Mouse (Mus musculus) kidney, adult 18-20 months (tissue): ENCODE measurements around the gene Defb36.

Source experiments
- DNase-seq: peaks from one replicate; pipeline ENCODE4 v3.0.0; 2021

Gene Defb36

GRCm38 (mm10) chr2:152622953-152623352 lies 18.8 kb downstream of the Defb36 start, which contains the start of gene Defb25:
TSS of gene Defb25 (minus strand) at chr2:152623053.
- no peak for DNase-seq

GRCm38 (mm10) chr2:152624566-152624965 lies 20.4 kb downstream of the Defb36 start:
- DNase-seq = no peak

- DNase-seq = no peak
Measured at GRCm38 (mm10) chr2:152625256-152625655, 21.1 kb downstream of the Defb36 start.

- no peak for DNase-seq
Measured at GRCm38 (mm10) chr2:152626774-152627591, 22.9 kb downstream of the Defb36 start, which contains the start of gene Rem1. TSS of gene Rem1 (plus strand) at chr2:152626951.

- DNase-seq = no peak
Measured at GRCm38 (mm10) chr2:152628066-152628465, 23.9 kb downstream of the Defb36 start.

- no peak for DNase-seq
Measured at GRCm38 (mm10) chr2:152629239-152629638, 25.1 kb downstream of the Defb36 start.

GRCm38 (mm10) chr2:152629904-152630303 lies 25.8 kb downstream of the Defb36 start:
- no peak for DNase-seq

DNA sequence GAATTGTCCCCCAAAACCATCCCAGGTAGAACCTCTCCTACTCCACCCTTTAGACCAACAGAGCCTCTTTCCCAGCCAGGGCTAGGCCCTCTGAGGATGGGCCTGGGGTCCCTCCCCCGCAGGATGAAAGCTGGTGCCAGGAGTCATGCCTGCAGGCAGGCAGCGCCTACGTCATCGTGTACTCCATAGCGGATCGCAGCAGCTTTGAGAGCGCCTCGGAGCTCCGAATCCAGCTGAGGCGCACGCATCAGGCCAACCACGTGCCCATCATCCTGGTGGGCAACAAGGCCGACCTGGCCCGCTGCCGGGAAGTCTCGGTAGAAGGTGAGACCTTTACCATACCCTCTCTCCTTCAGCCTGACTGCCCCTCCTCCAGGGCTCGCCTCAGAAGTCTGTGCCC lies 29.2 kb downstream of the Defb36 start:
- no peak for DNase-seq

DNA sequence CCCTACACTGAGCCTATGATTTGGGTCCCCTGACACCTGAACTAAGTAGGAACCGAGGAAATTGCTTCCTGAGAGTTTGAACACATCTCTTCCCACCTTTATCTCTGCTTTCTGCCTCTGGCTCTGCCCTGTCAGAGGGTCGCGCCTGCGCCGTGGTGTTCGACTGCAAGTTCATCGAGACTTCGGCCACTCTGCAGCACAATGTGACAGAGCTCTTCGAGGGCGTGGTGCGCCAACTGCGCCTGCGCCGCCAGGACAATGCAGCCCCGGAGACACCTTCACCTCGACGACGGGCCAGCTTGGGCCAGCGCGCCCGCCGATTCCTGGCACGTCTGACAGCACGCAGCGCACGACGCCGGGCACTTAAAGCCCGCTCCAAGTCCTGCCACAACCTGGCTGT lies 30.2 kb downstream of the Defb36 start:
- no peak for DNase-seq

DNA sequence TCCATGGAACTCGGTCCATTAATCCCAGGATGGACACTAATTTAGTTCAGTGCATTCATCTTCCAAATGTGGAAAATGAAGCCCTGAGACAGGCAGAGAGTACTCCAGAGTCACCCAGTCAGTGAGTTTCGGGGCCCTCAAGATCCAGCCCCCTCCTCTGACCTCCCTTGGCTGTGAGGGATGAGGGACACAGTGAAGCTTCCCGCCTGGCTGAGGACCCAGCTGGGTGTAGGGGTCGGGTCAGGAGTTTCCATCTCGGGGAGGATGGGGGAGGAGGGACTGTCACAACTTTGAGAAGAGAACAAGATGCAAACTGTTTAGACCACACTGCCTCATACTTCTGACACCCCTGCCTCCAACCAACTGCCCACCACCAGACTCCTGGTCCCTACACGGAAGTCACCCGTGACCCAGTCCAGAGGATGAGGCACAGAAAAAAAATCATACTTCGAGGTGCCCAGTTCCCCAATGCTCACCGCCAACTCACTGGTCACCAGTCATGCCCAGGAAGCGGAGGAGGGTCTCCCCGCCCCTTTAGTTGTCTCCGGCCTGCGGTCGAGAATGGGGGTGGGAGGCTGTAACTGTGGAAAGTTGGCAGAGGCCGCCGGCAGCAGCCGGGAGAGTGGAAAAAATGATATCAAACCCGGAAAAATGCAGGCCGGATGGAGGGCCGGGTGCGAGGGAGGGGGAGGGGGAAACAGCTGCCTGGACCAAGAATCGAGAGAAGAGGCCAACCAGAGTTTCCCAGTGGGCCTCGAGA lies 32.3 kb downstream of the Defb36 start:
- peak; percentile 67 for DNase-seq

DNA sequence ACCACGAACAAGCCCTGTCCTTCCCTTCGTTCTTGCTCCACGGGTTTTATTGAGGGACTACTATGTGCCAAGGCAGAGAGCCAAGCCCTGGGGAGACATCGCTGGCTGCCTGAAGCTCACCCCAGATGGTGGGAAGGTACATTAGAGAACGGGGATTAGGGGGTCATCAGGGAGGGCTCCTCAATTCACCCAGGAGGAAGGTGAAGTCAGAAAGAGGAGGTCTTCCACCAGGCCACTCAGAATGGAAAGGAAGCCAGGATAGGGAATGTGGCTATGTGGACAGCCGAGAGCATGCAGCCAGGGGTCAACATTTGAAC lies 32.8 kb downstream of the Defb36 start:
- DNase-seq = no peak

- no peak for DNase-seq
Measured at GRCm38 (mm10) chr2:152637381-152637780, 33.3 kb downstream of the Defb36 start.

DNA sequence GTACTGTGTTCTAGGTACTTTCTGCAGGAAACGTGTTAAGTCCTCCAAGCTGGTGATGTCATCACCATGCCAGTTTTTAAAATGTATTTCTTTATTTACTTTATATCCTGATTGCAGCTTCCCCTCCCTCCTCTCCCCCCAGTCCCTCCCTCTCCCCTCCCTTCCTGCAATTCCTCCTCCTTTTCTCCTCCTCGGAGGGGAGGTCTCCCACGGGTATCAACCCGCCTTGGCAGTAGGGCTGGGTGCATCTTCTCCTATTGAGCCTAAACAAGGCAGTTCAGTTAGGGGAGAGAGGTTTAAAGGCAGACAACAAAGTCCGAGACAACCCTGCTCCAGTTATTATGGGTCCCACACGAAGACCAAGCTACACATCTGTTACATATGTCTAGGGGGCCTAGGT lies 34.7 kb downstream of the Defb36 start:
- no peak for DNase-seq

GRCm38 (mm10) chr2:152639406-152640113 lies 35.4 kb downstream of the Defb36 start:
- peak; percentile 53 for DNase-seq

- DNase-seq = no peak
Measured at GRCm38 (mm10) chr2:152652901-152653620, 48.9 kb downstream of the Defb36 start.

DNA sequence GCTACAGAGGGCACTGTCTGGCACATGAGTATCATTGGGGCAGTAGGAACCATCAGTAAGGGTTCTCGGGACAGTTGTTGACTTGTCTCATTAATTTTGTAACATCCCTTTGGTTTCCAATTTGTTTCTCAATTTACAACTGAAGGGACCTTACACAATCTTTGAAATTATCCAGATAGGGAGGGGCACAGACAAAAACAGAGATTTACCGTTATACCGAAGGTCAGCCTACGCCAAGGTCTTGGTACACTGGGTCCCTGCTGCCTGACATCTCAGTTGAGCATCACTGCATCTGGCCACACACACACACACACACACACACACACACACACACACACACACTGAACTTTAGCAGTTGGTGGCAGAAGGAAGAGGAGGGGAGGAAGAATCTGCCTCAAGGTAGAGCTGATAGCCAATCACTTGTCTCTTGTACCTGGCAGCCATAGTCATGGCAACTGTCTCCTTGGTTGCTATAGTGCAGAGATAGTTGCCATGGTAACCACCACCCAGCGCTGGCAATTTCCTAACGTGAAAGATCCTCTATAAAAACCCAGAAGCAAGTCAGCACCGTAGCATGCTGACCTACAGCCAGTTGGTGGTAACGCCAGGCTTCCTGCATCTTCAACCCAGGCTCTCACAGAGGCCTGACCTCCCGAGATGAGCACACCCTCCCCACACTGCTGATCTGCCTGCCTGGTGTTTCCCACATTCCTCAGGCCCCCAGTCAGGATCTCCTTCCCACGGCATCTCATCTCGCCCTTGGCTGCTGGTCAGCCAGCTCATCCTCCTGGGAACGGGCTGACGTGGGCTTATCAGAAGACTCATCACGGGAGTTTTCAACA lies 50.0 kb downstream of the Defb36 start:
- DNase-seq = no peak

- DNase-seq = no peak
Measured at GRCm38 (mm10) chr2:152657398-152657797, 53.3 kb downstream of the Defb36 start.

GRCm38 (mm10) chr2:152661163-152661562 lies 57.0 kb downstream of the Defb36 start:
- DNase-seq = no peak
